Mouse (Mus musculus) embryo, embryonic 9.5 days (tissue): ENCODE data around the gene Aass.

Source experiments
- DNase-seq: peaks from one replicate; pipeline ENCODE4 v3.0.0-alpha.2; 2017; ENCODE audit errors: extremely low spot score

Gene Aass

DNA sequence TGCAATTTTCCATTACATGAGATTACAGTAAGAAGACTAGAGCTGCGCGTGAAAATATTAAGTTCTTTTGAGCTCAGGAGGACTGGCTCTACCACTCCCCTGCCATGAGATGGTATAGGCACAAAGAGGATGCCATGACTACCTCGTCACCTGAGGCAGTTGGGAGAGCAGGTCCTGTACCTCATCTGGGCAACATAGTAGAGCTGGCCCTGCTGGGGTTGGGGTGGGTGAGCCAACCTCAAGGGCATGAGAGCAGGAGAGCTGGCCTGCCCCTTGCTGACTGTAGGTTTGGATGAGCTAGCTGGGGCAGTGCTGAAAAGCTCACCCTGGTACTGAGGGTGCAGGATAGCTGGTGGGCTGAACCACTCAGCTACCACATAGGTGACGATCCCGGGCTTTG, 77.1 kb downstream of the Aass start:
- no peak for DNase-seq

DNA sequence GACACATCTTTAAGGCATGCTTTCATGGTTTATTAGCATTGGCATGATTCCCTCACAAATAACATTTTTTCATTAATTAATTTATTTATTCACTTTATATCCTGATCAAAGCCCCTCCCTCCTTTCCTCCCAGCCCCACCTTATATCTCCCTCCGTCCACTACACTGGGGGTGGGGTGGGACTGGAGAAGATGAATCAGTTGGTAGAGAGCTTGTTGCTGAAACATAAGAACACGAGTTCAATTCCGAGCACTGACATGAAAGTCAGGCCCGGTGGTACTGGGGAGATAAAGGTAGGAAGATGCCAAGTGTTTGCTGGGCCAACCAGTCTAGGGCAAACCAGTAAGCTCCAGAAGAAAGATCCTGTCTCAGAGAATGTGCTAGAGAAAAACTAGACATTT, 84.0 kb downstream of the Aass start:
- DNase-seq: no peak

DNA sequence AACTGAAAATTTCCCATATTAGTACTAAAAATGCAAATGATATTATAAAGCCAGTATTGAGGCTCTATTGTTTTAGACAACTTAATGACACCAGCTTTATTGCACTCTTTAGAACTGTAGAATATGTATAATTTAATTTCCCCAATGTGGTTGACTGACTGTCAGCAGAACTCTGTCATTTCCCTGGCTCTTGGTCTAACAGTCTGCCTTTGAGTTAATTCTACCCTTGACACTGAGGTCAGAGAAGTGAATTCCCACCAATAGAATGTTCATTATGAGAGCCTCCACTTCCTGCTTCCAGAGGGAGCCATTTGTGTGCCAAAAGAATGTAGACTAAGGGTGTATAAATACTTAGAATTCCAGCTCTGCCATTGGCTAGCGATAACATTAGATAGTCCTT, 104.5 kb downstream of the Aass start:
- no peak for DNase-seq
